ENCODE assay signal across 9 mouse cellular contexts in the genomic region with DNA sequence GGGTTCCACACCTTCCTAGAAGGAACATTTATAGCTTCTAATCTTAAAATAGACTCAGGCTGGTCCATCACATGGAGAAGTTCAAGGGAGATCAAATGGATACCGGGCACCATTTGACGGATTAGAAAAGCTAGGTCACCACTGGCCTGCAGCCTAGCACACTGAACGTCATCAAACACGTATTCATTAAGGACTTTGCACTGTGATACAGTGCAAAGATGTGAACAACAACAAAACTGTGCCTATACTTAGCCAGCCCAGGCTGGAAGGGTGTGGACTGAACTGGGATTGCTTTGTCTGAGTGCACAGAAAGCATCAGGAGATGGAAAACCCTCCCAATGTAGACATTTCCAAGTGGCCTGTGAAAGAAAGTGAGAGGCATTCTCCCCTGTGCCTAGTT. TPM values are rescaled to one million over a fixed set of nuclear protein-coding genes. Genes with fewer than 3 reads are reported as not detected.
DNase-seq lines count a peak whose midpoint lies in the region; ATAC-seq and TF ChIP-seq lines count a peak whose summit lies in the region.
"Had no signal": no experiment of that assay in that cellular context is flagged by ENCODE, and none has a peak within 500 bp of the region (broad histone marks: within the 10 kb centered on the region; RNA-seq: fewer than 3 reads in every experiment).

No protein-coding gene starts in this region.

- H3K9ac ChIP-seq in liver, embryonic 11.5 days (ENCODE audit: low read depth, low read length), result peak overlapping the region; percentile 64; the same call in 1 of the 2 replicates

- peak overlapping the region; percentile 99 for H3K27ac ChIP-seq in testis, adult 2 months (ENCODE audit: control insufficient read depth, insufficient read depth, low read depth, low read length)
- H3K27ac ChIP-seq in liver, embryonic 11.5 days (ENCODE audit: low read depth, low read length), result peak overlapping the region; percentile 8; the same call in 1 of the 2 replicates

- H3K4me2 ChIP-seq in liver, embryonic 11.5 days, result peak overlapping the region; percentile 74

- WGBS in liver, embryonic 11.5 days, result 82% methylated on average over 4 of the region's 4 CpGs

- H3K36me3 ChIP-seq in erythroblast, embryonic 14.5 days (ENCODE audit: control insufficient read depth), result no peaks in the 10 kb centered on the region
- H3K36me3 ChIP-seq in testis, adult 2 months (ENCODE audit: control insufficient read depth, insufficient read depth, low read length), result no peaks in the 10 kb centered on the region
- H3K36me3 ChIP-seq in liver, embryonic 11.5 days (ENCODE audit: control insufficient read depth, insufficient read depth, low read length), result no peaks in the 10 kb centered on the region

- ATAC-seq in erythroblast, adult 5-6 weeks (replicated peaks; ENCODE audit: low FRiP score, poor library complexity, severe bottlenecking), result no peak
- no peak for ATAC-seq in liver, embryonic 11.5 days (replicated peaks; ENCODE audit: low FRiP score)

- peak overlapping the region; percentile 61 for H3K4me3 ChIP-seq in erythroblast, embryonic 14.5 days (replicated peaks)
- H3K4me3 ChIP-seq in testis, adult 2 months (ENCODE audit: control insufficient read depth, low read depth, low read length), result peak overlapping the region; percentile 95
- peak overlapping the region; percentile 43 for H3K4me3 ChIP-seq in liver, embryonic 11.5 days (ENCODE audit: low read depth, low read length)

- H3K27me3 ChIP-seq in erythroblast, embryonic 14.5 days (ENCODE audit: control insufficient read depth), result peaks cover 6% of the 10 kb centered on the region; the same call in 1 of the 2 replicates
- no peaks in the 10 kb centered on the region for H3K27me3 ChIP-seq in testis, adult 2 months (ENCODE audit: control insufficient read depth, insufficient read depth, low read length)
- no peaks in the 10 kb centered on the region for H3K27me3 ChIP-seq in liver, embryonic 11.5 days (replicated peaks; ENCODE audit: control insufficient read depth, insufficient read depth, low read length)

- DNase-seq in testis, postnatal 14 days (ENCODE audit: low spot score), result no peak
- DNase-seq in liver, embryonic 11.5 days (ENCODE audit: low spot score), result no peak
- DNase-seq in testis, postnatal 10 days (ENCODE audit: low spot score), result peak; percentile 28
- DNase-seq in embryo, embryonic 9.5 days (ENCODE audit: extremely low spot score), result no peak
- no peak for DNase-seq in right cerebral cortex, postnatal 25 days

- no peaks in the 10 kb centered on the region for H3K9me3 ChIP-seq in erythroblast, embryonic 14.5 days (ENCODE audit: control insufficient read depth, low read length)
- no peaks in the 10 kb centered on the region for H3K9me3 ChIP-seq in liver, embryonic 11.5 days (ENCODE audit: control insufficient read depth, low read length)

- H3K4me1 ChIP-seq in erythroblast, embryonic 14.5 days (ENCODE audit: control insufficient read depth), result peaks cover 11% of the 10 kb centered on the region
- peaks cover 16% of the 10 kb centered on the region for H3K4me1 ChIP-seq in testis, adult 2 months (ENCODE audit: control insufficient read depth, insufficient read depth, low read length)
- H3K4me1 ChIP-seq in liver, embryonic 11.5 days (replicated peaks; ENCODE audit: control insufficient read depth, insufficient read depth, low read length), result peaks cover 2% of the 10 kb centered on the region; the same call in 1 of the 2 replicates

- TF ChIP-seq POLR2A in testis, adult 2 months (IDR thresholded peaks at IDR 0.05; ENCODE audit: control insufficient read depth, low read depth, low read length), result no peak

- no peak for TF ChIP-seq CTCF in testis, adult 2 months (IDR thresholded peaks at IDR 0.05; ENCODE audit: control insufficient read depth, insufficient read depth, insufficient replicate concordance, low read depth, low read length)

RNA-seq across cellular contexts. Expression of a gene that starts 0.8 kb away (rescaled TPM):
- 0.05 and 0.27 TPM in 2 replicates for polyA plus RNA-seq in erythroblast, embryonic 14.5 days (2012)
- total RNA-seq in erythroblast, adult 5-6 weeks (2015; ENCODE audit: low replicate concordance), result 2.3 and 8.4 TPM in 2 replicates
- total RNA-seq in erythroblast, adult 5-6 weeks (2017; ENCODE audit: low replicate concordance), result 0.94 and 10.3 TPM in 2 replicates
- polyA plus RNA-seq in testis, adult 2 months (2012; rRNA removed), result 54.3 and 54.4 TPM in 2 replicates
- 4.6 and 4.9 TPM in 2 replicates for polyA plus RNA-seq in liver, embryonic 11.5 days (2014; fragmentation: Nextera tagmentation; extraction: Ambion mirVana)

RNA-seq across cellular contexts. Expression of a gene that starts 16.4 kb away (rescaled TPM):
- 0.06 TPM in 1 of 2 replicates, not detected in the other for polyA plus RNA-seq in erythroblast, embryonic 14.5 days (2012)
- not detected in 2 replicates for total RNA-seq in erythroblast, adult 5-6 weeks (2015; ENCODE audit: low replicate concordance)
- not detected in 2 replicates for total RNA-seq in erythroblast, adult 5-6 weeks (2017; ENCODE audit: low replicate concordance)
- polyA plus RNA-seq in testis, adult 2 months (2012; rRNA removed), result 18.7 and 20.4 TPM in 2 replicates
- 4.2 and 5.6 TPM in 2 replicates for polyA plus RNA-seq in liver, embryonic 11.5 days (2014; fragmentation: Nextera tagmentation; extraction: Ambion mirVana)

RNA-seq across cellular contexts. Expression of a gene that starts 18.8 kb away (rescaled TPM):
- polyA plus RNA-seq in erythroblast, embryonic 14.5 days (2012), result 0.07 TPM in 1 of 2 replicates, not detected in the other
- total RNA-seq in erythroblast, adult 5-6 weeks (2015; ENCODE audit: low replicate concordance), result not detected in 2 replicates
- not detected in 2 replicates for total RNA-seq in erythroblast, adult 5-6 weeks (2017; ENCODE audit: low replicate concordance)
- 10.5 and 11.0 TPM in 2 replicates for polyA plus RNA-seq in testis, adult 2 months (2012; rRNA removed)
- polyA plus RNA-seq in liver, embryonic 11.5 days (2014; fragmentation: Nextera tagmentation; extraction: Ambion mirVana), result 9.0 and 9.7 TPM in 2 replicates
- total RNA-seq: common myeloid progenitor, adult 5-6 weeks had no signal

RNA-seq across cellular contexts. Expression of a gene that starts 35.6 kb away (rescaled TPM):
- polyA plus RNA-seq in erythroblast, embryonic 14.5 days (2012), result not detected in 2 replicates
- total RNA-seq in erythroblast, adult 5-6 weeks (2015; ENCODE audit: low replicate concordance), result not detected in 2 replicates
- total RNA-seq in erythroblast, adult 5-6 weeks (2017; ENCODE audit: low replicate concordance), result not detected in 2 replicates
- not detected in 2 replicates for polyA plus RNA-seq in testis, adult 2 months (2012; rRNA removed)
- not detected in 2 replicates for polyA plus RNA-seq in liver, embryonic 11.5 days (2014; fragmentation: Nextera tagmentation; extraction: Ambion mirVana)
- total RNA-seq: common myeloid progenitor, adult 5-6 weeks had no signal

RNA-seq across cellular contexts. Expression of a gene that starts 39.9 kb away (rescaled TPM):
- 0.06 and 0.15 TPM in 2 replicates for polyA plus RNA-seq in erythroblast, embryonic 14.5 days (2012)
- total RNA-seq in erythroblast, adult 5-6 weeks (2015; ENCODE audit: low replicate concordance), result 2.3 TPM in 2 replicates
- 3.9 TPM in 1 of 2 replicates, not detected in the other for total RNA-seq in erythroblast, adult 5-6 weeks (2017; ENCODE audit: low replicate concordance)
- 16.8 and 17.8 TPM in 2 replicates for polyA plus RNA-seq in testis, adult 2 months (2012; rRNA removed)
- 20.0 and 20.1 TPM in 2 replicates for polyA plus RNA-seq in liver, embryonic 11.5 days (2014; fragmentation: Nextera tagmentation; extraction: Ambion mirVana)

Comparison
In these comparisons a context has a peak if more than half of its experiments do, and no peak if none do; other contexts are left out.
1. H3K4me3 ChIP-seq: peak in every context shown above with its lines; median percentile 95 in testis, adult 2 months; 61 in erythroblast, embryonic 14.5 days; 43 in liver, embryonic 11.5 days.